Mouse (Mus musculus) left cerebral cortex, postnatal 25 days (tissue): Measurements from ENCODE around the gene Kcnj10. TPM values are rescaled to one million over a fixed set of nuclear protein-coding genes. Genes with fewer than 3 reads are reported as not detected.

Experiments used
- DNase-seq, 2 experiments: peaks; one replicate each; pipeline ENCODE4 v3.0.0; 2022; ENCODE audit warnings: low spot score in 2 of 2, mixed read lengths in 1 of 2
- intact Hi-C: fragments of 180-260 bp; cut with DNase I; formaldehyde crosslinking; loops from one replicate; pipeline ENCODE4 v1.15.1; 2025
- total RNA-seq, 2 experiments: library from RNA; stranded (reverse); gene quantifications; 2 replicates each; pipeline ENCODE4 v1.2.3; 2021

Kcnj10 gene
- 10 to 100 TPM; 85.4 to 99.8 TPM for total RNA-seq

DNA sequence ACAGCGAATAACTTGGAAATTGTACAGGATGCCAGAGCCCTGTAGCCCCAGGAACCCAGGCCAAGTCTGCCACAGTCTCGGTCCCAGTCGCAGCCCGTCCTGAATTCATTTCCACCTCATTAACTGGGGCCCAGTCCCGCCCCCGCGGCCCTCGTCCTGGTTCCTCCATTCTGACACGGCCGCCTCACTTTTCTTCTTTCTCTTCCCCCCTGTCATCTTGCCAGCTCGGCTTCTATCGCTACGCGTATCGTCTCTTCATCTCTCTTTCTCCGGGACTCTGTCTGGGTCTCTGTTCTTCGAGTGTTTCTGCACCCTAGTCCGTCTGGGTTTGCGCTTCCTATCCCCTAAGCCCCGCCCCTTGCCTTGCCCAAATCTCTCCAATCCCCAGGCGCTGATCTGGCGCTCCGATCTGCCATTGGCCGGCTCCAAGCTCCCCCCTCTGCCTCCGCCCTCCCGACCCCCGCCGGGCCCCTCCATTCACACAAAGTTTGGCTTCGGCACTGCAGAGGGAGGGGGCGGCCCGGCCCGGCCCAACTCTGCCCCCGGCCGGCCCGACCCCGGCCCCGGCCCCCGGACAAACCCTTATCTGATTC lies at the start of gene Kcnj10:
Gene Kcnj10, plus strand, starts transcription at position 482 of the 593 bp plus-strand sequence.
- intact Hi-C loops = no loop called here
- peak; percentile 67 to 81 for DNase-seq

DNA sequence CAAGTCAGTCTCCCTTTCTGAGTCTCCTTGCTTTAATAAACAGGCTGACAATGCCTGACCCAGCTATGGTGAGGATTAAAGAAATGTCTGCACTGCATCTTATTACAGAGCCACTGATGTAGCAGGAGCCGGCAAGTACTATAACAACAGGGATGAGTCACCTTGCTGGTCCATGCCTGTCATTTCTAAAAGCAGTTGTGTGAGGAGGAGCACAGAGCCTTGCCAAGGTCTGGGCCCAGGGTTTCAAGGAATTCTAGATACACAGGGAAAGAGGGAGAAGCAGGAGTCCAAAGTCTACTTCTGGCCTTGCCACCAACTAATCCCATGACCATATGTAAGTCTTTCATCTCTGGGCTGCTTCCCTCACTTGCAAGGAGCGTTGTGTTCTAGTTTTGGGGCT lies 48.1 kb upstream of the Kcnj10 start:
- DNase-seq = peak in 1 of 2 experiments; percentile 82
- intact Hi-C loops = loop anchor here (2.0 kb wide), 1 partner anchor 16 kb away; no protein-coding TSS in a partner anchor

DNA sequence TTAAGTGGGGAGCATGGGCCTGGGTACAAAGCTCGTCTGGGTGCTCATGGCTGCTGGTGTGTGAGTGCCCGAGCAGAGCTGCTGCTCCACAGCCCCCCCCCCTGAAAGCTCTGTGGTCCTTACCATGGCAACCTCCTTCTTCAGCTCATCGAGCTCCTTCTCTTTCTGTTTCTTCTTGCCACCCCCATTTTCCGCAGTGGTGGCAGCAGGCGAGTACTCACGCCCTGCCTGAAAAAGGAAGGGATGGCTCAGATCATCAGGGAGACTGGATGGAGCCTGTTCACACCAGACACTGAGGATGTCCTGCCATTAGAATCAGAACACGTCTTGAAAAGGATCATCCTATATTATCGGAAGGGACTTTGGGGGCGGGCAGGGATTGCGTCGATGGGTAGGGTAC lies 47.6 kb upstream of the Kcnj10 start:
- intact Hi-C loops = loop anchor here (2.0 kb wide), 1 partner anchor 15 kb away; no protein-coding TSS in a partner anchor
- peak in 1 of 2 experiments; percentile 78 for DNase-seq

DNA sequence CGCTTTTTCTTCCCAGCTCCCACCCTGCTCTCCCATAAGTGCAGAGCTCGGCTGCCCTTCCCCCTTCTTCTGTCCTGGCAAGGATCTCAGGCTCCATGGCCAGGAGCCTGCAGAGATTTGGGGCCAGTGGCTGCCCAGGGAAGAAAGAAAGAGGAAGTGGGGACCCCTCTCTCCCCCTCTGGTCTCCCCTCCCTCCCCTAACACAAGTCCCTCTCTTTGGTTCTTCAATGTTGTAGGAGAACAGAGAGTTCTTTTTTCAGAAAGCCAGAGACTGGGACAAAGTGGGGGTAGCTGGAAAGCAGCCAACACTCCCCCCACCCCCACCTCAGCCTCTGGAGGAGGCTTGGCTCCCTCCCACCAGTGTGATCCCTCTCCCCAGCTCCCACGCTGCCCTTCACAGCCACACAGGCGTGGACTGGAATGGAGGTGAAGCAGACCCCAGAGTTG lies 45.2 kb upstream of the Kcnj10 start:
- DNase-seq = peak in 1 of 2 experiments; percentile 63
- intact Hi-C loops = no loop called here

DNA sequence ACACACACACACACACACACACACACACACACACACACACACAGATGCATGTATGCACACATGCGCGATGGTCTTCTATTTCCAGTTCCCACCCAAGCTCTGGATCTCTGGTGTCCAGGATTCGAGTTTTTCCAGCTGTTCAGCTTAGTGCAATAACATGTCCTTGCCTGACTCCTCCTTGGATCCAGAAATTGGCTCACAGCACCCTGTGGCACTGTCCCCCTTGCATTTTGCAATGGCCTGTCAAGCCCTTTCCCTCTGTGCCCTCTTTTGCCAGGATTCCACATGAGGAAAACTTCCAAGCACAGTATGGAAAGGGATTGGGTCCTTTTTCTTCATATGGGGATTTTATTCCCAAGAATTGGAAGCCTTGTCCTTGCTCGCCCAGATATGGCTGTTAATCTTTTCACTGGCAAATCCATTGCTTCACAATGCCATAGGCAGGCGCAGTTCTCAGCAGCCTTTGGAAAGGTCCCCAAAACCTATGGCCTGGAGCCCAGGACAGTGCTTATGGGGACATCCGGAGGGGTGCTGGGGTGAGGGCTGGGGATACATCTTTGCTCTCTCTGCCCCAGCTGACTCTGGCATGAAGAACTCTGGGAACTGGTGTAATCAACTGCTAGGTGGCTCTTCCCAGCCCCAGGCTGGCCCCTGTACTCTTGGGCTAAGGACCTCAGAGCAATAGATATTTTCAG lies 44.0 kb upstream of the Kcnj10 start:
- DNase-seq = no peak
- intact Hi-C loops = no loop called here

DNA sequence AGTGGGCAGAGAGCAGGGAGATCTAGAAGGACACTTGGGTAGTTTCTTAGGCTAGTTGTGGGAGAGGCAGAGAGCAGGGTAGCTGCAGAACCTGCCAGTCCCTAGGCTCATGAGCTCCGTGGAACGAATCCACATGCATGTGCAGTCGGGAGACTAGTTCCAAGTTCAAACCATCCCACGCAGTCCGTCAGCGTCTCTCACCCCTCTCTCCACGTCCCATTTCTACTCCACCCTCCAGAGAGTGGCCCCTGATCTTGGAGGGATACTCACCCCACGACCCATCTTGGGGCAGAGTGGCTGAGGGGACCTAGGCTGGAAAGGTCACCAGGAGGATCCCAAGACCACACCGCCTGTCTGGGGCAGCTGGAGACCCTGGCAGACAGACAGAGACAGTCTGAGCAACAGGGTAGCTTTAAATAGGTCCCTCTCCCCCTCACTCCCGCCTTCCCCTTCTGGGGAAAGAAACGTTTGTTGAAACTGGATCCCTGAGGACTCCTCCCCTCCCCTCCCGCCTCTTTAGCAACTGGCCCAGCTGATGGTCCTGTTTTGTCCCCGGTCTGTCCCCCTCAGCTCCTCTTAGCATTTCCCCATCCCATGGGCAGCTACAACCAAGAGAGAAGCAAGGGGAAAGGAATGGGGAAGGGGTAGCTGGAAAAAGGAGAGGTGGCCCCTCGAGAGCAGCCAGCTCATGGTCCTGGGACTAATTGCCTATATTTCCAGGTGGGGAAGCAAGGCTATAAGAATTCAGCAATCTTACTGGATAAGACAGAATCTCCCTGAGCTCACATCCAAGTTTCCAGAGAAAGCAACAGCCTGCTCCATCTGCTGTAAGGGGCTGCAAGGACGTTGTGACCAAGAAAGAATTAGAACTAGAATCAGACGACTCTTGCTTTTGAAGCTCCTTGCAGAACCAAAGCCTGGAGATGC lies 43.1 kb upstream of the Kcnj10 start, which contains the start of gene Atp1a2:
Gene Atp1a2, minus strand, starts transcription at position 454 of the 927 bp plus-strand sequence.
- intact Hi-C loops = no loop called here
- peak; percentile 60 to 87 for DNase-seq

DNA sequence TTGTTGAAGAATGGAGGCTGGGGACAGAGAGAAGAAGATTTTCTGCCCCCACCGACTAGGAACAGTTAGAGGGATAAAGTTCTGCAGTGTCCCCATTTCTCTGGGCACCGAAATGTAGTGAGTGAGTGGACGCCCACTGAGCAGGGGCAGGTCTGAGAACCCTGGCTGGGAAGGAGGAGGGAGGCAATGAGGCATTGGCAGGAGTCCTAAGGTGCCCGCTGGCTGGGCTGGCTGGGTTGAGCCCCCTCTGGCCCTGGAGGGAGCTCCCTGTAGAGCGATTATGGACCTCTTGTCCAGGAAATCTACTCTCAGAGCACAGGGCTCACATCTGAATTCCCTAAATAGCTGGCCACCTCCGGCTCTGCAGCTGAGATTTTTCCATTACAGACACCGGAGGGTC lies 41.5 kb upstream of the Kcnj10 start:
- DNase-seq = no peak

DNA sequence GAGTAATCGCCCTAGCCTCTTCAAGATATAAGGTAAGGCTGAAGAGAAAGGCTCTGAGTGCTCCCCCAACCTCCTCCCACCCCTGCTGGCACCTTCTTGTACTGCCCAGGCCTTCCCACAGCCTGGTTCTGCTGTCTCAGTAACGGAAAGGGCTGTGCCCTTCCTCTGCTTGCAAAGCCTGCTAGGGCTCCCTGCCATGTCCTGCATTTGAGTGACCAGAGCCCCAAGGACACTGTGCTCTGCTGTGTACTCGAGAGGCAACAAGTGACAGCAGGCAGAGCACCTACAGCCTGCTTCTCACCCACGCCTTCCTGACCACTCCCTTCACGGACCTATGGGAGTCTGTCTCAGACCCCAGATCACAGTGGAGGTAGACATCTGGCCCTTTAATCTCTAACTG lies 40.8 kb upstream of the Kcnj10 start:
- DNase-seq = no peak
- intact Hi-C loops = loop anchor here (2.0 kb wide), 1 partner anchor 19 kb away; no protein-coding TSS in a partner anchor

More for the DNA sequence above, 41.5 kb upstream of the Kcnj10 start:
- intact Hi-C loops = no loop called here

DNA sequence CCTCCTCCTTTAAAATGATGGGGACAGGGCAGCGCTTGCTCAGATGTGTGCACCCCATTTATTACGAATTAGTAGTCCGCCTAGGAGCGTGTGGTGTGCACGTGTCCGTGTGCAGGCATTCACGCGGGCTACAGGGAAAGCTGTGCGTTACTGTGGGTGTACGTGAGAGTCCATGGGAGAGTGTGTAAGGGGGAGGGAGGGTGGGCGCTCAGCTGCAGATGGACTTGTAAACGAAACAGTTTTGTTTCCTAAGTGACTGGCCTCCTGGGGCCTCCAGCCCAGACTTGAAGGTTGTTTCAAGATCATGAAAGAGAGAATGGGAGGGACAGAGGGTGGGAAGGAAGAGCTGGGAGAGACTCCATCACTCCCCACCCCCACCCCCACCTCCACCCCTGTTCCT lies 39.8 kb upstream of the Kcnj10 start:
- intact Hi-C loops = loop anchor here (2.0 kb wide), 1 partner anchor 20 kb away; no protein-coding TSS in a partner anchor
- DNase-seq = no peak

DNA sequence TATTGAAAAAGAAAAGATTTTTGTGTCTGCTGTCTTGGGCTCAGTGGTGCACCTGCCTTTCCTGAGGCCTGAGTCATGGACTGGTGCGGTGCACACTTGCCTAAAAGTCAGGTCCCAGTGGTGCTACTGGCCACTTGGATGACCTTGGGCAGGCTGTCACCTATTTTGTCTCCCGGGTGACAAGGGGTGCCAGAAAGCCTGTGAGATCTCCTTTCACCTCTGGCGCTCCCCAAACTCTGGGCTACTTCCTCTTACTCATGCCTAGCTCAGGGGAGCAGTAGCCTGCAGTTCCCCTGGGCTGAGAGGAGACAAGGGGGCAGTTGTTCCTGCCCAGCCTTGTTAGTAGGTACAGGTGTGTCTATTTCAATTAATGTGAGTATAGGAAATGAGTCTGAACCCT lies 38.7 kb upstream of the Kcnj10 start:
- intact Hi-C loops = no loop called here
- DNase-seq = no peak

DNA sequence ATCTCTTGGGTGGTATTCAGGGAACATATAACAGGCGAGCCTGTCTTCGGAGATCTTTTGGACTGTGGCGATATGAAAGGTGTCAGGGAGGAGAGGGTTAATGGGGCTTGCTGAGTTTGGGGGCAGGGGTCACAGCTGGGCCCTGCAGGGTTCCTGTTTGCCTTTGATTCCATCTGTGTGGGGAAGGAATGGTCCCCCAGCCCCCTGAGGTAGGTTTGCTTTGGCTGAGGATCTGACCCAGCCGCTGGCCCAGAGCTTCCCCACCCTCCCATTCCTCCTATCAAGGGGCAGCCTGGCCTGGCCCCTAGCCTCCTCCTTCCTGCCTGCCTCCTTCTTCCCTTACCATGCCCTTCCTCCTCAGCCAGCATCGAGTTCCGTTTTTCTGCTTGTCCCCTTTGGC lies 38.2 kb upstream of the Kcnj10 start:
- no peak for DNase-seq
- intact Hi-C loops = no loop called here

DNA sequence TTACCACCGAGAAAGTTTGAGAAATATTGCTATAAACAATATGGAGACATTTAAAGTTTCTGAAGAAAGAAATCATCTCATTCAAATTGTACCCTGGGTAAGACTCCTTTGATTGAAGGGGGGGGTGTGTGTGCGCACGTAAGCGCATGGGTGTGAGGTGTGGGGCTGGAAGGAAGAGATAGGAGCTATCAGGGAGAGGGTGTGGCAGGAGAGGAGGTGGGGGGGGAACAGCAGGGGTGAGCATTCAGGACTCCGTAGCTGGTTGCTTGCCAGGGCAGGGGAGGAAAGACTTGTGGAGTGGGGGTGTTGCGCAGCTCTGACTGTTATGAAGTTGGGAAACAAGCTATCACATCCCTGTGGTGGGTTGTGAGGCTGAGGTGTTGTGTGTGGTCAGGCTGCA lies 36.6 kb upstream of the Kcnj10 start:
- no peak for DNase-seq
- intact Hi-C loops = no loop called here

DNA sequence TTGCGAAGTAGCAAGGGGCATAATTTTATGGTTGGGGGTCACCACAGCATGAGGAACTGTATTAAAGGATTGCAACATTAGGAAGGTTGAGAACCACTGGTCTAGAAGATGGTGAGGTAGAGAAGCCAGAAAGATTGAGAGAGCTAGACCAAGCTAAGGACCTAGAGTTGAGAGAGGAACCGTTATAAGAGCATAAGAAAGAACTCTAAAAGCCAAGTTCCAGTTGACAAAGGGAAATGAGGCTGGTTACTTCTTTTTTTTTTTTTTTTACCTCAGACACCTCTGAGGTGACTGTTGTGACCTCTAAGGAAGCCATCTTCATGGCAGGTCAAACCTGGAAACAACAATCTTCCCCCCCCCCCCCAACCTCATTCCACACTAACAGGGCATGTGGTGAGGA lies 35.9 kb upstream of the Kcnj10 start:
- no peak for DNase-seq
- intact Hi-C loops = no loop called here

DNA sequence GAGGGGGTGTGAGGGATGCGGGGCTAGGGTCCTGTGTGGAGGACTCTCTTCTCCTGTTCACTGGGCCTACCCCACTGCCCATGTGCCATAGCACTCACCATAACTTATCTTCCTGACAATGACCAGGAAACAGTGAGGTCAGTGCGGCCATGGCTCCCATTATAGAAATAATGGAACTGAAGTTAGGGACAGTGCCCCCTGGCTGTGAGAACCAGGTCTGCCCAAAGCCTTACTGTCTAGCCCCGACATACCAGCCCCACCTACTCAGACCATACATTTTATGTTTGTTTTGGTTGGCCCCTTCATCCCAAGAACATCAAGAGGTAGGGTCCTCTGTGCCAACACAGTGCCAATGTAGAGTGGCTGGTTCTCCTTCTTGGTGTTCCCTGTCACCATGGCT lies 35.4 kb upstream of the Kcnj10 start:
- DNase-seq = no peak
- intact Hi-C loops = no loop called here

DNA sequence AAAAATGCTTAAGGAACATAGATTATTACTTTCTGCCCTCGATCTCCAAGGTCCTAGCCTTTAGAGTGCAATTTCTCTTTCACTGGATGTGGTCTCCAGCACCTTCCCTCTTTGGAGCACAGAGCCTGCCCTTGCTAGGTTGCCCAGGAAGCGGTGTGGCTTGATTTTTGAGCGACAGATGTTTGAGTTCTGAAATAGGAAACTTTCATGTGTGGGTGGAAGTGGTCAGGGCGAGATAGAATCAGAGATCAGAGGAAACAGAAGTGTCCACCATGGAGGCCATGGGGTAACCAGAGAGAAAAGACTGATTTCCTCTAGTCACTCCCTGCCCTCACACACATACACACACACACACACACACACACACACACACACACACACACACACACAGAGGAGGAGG lies 34.8 kb upstream of the Kcnj10 start:
- intact Hi-C loops = no loop called here

DNA sequence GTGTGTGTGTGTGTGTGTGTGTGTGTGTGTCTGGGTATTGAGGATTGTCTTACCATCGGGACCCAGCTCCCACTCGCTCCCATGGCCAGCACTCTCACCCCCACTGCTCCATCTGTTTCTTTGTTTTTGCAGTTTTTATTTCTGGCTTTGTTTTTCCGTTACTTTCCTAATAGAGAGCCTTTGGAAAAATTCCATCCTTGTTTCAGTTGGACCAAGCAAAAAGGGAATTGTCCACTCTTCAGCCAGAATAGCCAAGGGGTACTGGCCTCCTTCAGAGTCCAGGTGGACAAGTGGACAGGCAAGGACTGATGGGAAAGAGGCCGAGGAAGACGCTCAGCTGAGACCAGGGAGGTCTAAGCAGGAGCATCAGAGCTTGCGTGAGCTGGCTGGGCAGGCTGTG lies 34.1 kb upstream of the Kcnj10 start:
- intact Hi-C loops = no loop called here

More for the DNA sequence above, 34.8 kb upstream of the Kcnj10 start:
- DNase-seq = peak in 1 of 2 experiments; percentile 4

DNA sequence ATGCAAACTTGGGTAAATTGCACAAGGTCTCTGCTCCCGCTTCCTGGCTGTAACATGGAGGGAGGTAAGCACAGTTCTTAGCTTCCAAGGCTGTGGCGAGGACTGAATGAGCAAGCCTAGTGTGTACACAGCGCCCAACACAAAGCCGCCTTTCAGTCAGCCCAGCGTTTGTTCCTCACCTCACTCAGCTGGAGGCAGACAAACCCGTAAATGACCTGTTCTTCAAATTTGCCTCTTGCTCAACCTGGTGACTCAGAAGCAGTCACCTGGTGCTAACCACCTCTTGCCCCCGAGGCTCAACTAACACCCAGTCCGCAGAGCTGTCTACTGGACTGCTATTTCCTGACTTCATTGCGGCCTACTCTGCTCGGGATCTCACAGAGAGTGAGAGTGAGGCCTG lies 33.1 kb upstream of the Kcnj10 start:
- intact Hi-C loops = loop anchor here (2.0 kb wide), 2 partner anchors 15 to 27 kb away; no protein-coding TSS in a partner anchor
- no peak for DNase-seq

More for the DNA sequence above, 34.1 kb upstream of the Kcnj10 start:
- DNase-seq = peak in 1 of 2 experiments; percentile 22

DNA sequence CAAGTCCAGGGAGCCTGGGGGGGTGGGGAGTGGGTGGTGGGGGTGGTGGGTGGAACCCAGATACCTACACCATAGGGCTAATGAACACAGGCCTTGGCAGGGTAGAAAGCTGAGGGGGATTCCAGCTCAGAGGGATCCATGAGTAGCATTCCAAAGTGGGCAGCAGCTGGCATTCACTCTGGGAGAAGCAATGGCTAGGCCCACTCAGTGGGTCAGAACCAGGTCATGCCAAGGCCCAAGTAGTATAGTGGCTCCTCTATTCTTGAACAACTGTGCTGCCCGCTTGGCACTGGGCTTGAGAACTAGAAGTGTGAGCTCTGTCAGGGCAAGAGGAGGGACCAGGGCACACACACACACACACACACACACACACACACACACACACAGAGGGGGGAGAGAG lies 32.6 kb upstream of the Kcnj10 start:
- DNase-seq = no peak
- intact Hi-C loops = loop anchor here (2.0 kb wide), 2 partner anchors 16 to 28 kb away; no protein-coding TSS in a partner anchor

DNA sequence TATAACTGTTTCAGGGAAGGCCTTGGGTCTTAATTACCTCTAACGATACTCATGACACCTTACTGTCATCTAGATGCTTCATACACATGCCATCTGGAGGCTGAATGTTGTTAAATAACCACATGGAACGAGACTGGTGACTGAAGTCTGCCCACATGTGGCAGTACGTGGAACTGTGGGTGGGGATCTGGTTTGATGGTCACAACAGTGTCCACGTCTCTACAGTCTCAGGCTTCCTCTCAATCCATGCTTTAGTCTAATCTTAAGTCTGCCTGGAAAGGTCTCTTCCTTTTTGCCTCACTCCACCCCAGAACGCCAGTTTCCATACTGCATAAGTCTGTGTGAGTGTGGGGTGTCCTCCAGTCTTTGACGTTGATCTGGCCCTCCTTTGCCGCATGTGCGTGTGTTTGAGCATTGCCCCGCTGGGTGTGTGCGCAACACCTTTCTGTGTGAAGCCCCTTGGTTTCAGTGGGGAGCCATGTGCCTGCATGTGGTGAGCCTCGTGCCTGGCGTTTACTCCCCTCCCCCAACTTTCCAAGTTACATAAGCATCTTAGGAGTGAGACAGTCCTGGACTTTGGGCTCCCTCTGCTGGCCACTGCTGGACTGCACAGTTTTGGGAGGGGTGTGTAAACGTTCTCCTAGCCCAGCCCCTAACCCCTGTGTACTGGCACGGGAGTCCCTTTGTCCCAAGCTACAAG lies 31.2 kb upstream of the Kcnj10 start:
- intact Hi-C loops = loop anchor here (1.0 to 5.0 kb wide), 8 partner anchors 17 to 263 kb away; partner anchors contain the start of genes Dcaf8 and Pea15a
- peak; percentile 92 to 95 for DNase-seq
